ENCODE assay signal across 11 mouse cellular contexts in genomic region chr13:83633155-83633554, GRCm38 (mm10).
"Had no signal": no experiment of that assay in that cellular context is flagged by ENCODE, and none has a peak within 500 bp of the region (broad histone marks: within the 10 kb centered on the region; RNA-seq: fewer than 3 reads in every experiment).

No protein-coding gene starts in this region.

- DNase-seq: kidney, adult 2 months; kidney, postnatal 25 days; layer of hippocampus, postnatal 36 days; liver, embryonic 13.5 days; lung, embryonic 14.5 days; midbrain, embryonic 14.5 days; thymus, adult 2 months; thymus, postnatal 14 days; thymus, postnatal 4 days had no signal

- ATAC-seq: intestine, embryonic 16.5 days; lung, postnatal 0 days had no signal
